Mouse (Mus musculus): ENCODE measurements around the gene 4930432K21Rik. TPM values are rescaled to one million over a fixed set of nuclear protein-coding genes. Genes with fewer than 3 reads are reported as not detected.

4930432K21Rik gene
- total RNA-seq, 2 experiments from 2014 or later = 0.50 to 1.1 TPM

DNA sequence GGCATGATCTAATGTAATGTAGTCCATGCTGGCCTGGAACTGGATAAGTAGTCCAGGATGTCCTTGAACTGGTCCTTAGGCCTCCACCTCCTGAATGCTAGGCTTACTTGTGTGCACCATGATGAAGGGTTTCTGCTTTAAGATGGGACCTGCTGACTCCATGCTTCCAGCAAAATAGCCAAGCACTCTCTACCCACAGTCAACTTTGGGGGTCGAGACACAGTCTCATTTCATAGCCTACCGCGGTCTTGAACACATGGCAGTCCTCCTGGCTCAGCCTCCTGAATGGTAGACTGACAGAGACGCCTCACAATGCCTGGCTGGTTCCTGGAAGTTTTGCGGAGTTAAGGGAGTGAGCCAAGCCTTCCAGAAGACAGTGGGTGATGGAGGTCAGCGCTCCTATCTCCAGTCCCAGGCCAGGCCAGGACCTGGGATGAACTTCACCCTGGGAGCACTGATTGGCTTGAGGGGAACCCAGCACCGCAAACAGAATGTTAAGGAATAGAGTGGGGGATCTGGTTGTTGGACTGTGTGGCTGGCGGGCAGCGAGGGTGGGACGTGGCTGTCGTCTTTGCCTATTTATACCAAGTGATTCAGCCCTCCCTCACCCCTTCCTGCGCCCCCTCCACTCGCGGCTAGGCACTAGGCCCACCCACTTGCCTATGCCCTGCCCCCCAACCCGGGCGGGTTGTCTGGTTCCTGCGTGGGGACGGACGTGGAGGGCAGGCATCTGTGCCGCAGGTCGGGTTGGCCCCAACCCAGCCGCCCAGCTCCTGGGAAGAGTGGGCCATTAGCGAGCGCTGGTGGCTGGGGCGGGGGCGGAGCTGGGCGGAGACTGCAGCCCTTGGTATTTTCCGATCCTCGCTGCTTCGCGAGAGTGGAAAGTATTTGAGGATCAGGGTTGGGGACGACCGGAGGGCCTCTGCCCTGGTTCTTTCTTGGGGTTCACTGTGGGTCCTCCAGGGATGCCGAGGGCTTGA lies 55.4 kb downstream of the 4930432K21Rik start:
- ATAC-seq (replicated peaks; ENCODE audit: low FRiP score, low TSS enrichment, poor library complexity, severe bottlenecking) = peak; percentile 28

DNA sequence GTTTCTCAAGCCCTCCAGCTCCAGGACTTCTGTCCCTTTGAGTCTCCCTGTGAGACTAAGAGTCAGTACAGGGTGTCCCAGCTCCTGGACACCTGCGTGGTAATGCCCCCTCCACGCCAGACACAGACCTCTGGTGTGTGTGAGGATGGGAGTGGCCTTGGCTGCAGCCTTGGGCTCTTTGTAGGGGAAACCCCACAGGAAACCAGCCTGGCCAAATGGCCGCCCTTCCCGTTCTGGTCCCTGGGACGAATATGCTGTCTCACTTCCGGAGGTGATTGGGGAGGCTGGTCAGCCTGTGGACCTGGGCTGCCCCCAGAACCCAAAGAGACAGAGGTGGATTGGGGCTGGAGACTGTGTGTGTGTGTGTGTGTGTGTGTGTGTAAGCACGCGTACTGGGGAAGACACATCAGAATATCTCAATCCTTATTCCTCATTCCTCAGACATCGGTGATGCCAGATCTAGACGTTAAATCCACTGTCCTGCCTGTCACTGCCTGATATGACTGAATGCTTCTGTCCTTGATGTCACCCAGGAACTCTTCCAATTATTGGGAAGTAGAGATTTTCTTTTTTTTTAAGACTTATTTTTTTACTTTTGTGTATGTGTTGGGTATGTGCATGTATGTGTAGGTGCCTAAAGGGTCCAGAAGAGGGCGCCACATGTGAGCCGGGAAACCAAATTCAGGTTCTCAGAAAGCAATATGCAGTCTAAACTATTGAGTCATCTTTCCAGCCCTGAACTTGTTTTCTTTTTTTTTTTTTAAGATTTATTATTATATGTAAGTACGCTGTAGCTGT lies 56.3 kb downstream of the 4930432K21Rik start:
- ATAC-seq (replicated peaks; ENCODE audit: low FRiP score, low TSS enrichment, poor library complexity, severe bottlenecking) = no peak

DNA sequence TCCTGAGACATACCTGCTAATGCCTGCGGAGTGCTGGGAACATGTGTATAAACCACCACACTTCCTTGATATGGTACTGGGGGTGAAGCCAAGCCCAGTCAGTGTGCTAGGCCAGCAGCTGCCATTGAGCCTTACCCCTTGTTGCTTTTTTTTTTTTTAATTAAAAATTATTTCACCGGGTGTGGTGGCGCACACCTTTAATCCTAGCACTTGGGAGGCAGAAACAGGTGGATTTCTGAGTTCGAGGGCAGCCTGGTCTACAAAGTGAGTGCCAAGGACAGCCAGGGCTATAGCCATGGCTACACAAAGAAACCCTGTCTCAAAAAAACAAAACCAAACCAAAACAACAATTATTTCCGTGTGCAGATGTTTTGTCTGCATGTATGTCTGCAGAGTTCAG lies 57.2 kb downstream of the 4930432K21Rik start:
- ATAC-seq (replicated peaks; ENCODE audit: low FRiP score, low TSS enrichment, poor library complexity, severe bottlenecking) = no peak

DNA sequence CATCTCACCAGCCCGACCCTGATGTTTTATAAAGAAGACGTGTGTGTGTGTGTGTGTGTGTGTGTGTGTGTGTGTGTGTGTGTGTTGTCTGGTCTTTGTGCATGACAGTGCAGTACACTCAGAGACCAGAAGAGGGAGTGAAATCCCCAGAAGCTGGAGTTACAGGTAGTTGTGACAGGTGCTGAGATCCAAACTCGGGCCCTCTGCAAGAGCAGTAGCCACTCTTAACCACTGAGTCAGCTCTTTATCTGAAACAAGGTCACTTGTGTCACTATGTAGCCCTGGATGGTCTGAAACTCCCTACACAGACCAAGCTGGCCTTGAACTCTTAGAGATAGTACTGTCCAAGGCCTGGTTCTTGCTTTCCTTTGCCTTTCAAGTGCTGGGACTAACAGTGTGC lies 58.8 kb downstream of the 4930432K21Rik start:
- ATAC-seq (replicated peaks; ENCODE audit: low FRiP score, low TSS enrichment, poor library complexity, severe bottlenecking) = no peak

DNA sequence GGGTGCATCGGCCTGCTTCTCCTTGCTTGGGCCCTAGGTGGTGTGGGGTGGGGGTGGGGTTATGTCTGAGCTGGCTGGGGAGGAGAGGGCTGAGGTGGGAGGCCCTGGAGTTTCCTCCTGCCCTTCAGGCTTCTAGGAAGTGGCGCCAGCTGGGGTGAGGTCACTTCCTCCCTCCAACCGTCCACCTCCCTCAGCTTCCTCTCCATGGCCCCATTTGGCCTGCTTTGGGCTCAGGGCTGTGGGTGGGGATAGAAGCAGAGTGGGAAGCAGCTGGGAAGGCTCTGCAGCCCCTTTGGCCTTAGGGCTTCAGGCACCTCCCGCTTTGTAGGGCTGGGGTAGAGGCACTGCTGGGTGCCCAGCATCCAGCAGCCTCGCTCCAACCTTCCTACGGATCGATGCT lies 60.0 kb downstream of the 4930432K21Rik start:
- no peak for ATAC-seq (replicated peaks; ENCODE audit: low FRiP score, low TSS enrichment, poor library complexity, severe bottlenecking)

DNA sequence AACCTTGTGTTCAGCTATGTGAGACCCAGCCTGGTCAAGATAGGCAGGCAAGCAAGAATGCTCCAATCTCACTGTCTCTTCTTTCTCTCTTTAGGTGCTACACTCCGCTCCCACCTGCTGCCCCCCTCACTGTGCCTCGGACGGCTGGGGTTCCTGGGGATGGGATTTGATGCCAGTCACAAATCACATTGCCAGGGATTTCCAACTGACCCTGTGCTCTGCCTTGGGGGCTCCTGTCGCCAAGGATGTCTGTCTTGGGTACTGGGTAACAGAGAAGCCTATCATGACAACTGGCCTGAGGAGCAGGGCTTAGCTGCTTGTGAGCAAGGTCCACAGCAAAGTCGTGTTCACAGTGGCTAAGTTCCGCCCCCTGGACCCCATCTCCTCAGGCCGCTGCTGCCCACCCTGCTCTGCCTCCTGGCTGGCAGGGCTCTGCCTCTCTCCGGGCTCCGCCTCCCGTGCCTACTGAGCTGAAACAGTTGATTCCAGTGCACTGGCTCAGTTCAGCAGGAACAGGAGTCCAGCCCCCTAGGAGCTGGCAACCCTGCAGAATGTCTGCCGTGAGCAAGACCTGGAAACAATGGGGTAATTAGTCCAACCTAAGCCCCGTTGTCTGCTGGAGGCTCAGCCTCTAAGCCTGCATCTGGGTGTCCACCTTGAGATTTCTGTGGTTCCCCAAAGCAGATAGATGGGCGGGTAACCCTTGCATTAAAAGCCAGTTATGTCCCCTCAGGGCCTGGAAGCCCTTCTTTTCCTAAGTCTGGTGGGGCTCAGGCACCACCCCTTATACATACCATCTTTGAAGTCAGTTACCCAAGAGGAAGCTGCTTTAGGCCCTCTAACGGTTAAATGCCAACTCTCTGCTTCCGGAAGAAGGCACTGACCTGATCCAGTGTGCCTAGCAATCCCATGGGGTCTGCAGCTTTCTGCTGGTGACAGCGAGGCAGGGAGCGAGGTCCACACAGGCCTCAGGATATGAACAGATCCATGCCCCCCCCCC lies 60.9 kb downstream of the 4930432K21Rik start:
- ATAC-seq (replicated peaks; ENCODE audit: low FRiP score, low TSS enrichment, poor library complexity, severe bottlenecking) = no peak

DNA sequence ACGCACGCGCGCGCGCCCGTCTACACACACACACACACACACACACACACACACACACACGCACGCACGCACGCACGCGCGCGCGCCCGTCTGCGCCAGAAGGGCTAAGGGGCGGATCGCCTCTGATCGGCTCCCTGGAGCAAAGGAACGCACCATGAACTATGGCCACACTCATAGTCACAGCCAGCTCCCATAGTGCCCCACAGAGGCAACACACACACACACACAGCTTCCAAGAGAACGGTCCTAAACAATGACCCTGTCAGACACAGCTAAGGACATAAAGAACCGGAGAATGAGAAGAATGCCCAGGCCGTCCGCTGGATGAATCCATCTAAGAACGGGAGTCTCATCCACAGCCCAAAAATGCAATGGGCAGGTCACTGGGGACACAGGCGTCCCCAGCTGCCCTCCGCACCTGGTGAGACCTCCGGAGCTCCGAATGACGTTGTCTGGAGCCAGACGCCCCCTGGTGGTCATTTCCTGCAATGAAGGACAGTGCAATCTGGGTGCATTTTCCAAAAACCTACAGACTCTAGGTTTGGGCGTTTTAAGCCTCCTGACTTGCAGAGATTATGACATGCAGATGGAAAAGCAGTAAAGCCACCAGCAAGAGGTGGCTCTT lies 62.5 kb downstream of the 4930432K21Rik start:
- ATAC-seq (replicated peaks; ENCODE audit: low FRiP score, low TSS enrichment, poor library complexity, severe bottlenecking) = peak; percentile 70

DNA sequence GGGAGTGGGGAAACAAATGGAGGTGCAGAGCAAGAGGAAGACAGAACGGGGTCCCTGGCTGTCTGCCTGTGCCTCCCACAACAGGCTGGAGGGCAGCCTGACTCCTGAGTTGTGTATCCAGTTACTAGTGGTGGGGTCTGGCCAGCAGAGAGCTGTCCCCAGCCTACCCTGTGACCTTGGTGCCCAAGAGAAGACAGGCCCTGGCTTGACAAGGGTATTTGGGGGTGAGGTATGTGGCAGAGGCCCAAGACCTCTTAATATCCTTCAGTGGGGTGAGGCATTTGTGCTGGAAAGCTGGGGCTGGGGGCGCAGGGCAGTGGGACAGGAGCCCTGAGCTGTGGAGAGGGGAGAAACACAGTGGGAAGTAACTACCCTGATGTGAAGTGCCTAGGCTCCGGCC lies 63.4 kb downstream of the 4930432K21Rik start:
- ATAC-seq (replicated peaks; ENCODE audit: low FRiP score, low TSS enrichment, poor library complexity, severe bottlenecking) = no peak

DNA sequence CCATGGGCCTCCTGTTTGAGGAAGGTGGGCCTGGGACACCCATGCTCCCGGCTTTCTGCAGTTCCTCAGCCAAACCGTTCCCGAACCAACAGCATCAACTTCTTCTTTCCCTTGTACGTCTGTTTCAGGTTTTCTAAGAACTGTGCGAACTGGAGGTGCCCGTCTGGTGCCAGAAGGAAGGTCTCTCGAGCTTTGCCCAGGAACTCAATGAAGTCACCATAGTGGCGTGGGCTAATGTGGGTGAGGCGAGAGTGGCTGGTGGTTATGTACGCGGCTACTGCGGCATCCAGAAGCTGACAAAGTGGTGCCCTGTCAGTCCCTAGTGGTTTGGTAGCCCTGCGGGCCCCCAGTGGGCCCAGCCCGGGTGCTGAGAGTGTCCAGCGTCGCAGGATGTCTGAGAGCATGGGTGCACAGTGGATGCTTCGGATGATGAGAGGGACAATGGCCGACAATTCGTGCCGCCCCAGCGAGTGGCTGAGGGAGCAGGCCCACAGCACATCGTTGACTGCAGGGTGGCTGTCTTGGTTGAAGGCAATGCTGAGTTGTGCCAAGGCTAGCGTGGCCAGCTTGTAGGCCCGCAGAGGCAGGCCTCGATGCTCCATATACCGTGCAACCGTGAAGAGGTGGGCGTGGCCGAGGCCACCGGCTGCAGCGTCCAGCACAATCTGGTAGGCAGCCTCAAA lies 64.2 kb downstream of the 4930432K21Rik start:
- no peak for ATAC-seq (replicated peaks; ENCODE audit: low FRiP score, low TSS enrichment, poor library complexity, severe bottlenecking)

DNA sequence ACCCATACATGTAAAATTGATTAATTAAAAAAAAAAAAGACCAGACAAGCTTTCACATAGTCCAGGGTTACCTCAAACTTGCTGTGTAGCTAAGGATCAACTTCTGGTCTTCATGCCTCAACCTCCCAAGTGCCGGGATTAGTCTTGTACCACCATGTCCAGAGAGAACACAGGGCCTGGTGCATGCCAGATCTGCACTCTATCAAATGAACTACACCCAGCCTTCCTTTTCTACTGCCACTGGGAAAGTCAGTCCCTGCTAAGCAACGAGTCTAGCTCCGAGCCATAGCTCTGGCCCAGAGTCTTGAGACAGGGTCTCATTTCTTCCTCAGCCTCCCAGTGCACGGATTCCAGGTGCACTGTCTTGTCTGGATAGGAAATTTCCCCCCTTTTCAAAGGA lies 65.5 kb downstream of the 4930432K21Rik start:
- ATAC-seq (replicated peaks; ENCODE audit: low FRiP score, low TSS enrichment, poor library complexity, severe bottlenecking) = no peak

DNA sequence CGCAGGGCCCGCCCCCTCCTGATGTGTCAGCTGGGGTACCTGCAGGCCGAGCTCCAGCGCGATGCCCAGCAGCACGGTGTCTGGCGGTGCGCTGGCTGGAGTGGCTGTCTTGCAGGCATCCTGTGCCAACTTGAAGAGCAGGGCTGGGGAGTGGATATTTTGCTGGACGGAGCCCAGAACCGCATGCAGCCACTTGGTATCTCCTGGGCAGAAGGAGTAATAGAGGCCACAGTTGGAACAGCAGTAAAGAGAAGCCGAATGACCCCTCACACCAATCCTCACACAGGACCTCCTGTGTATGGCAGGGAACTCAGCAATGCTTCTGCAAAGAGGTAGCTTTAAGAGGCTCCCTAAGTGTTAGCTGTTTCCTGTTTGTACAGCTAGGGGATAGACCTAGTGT lies 69.4 kb downstream of the 4930432K21Rik start:
- no peak for ATAC-seq (replicated peaks; ENCODE audit: low FRiP score, low TSS enrichment, poor library complexity, severe bottlenecking)

DNA sequence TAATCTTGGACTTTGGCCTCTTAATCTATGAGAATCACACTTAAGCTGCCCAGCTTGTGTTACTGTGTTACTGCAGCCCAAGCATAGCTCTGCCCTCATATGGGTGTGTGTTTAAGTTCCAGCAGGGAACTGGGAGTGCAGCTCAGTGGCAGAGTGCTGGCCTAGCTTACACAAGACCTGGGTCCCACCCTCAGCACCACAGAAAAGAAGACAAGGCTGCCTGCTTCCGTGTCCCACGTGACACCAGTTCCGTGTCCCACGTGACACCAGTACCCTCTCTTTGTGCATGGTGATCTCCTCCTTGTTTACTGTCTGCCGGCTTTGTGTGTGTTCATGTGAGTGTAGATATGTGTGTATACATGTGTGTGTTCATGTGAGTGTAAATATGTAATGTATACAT lies 70.3 kb downstream of the 4930432K21Rik start:
- ATAC-seq (replicated peaks; ENCODE audit: low FRiP score, low TSS enrichment, poor library complexity, severe bottlenecking) = no peak

DNA sequence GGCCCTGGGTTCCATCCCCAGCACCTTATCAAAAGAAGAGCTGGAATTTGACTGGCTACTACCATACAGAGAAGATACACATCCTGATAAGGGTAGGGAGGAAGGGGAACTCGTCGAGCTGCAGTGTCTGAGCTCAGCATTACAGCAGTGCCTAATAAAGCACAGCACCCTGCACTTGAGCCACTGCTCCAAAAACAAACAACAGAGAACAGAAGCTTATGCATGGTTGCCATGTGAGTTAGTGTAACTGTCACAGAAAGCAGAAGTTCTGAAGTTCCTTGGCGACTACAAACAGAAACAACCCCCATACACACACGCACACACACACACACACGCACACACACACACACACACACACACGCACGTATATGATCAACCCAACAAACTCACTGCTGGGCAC lies 72.3 kb downstream of the 4930432K21Rik start:
- no peak for ATAC-seq (replicated peaks; ENCODE audit: low FRiP score, low TSS enrichment, poor library complexity, severe bottlenecking)

Other genes starting within 250 kb of the 4930432K21Rik start
- gene Adgrl1, start 247.9 kb upstream of the 4930432K21Rik start, total RNA-seq (2014; fragmentation: Nextera tagmentation) = 25.2 and 28.8 TPM in 2 replicates
- gene Adgrl1, start 247.9 kb upstream of the 4930432K21Rik start, total RNA-seq (2017) = 7.9 and 13.2 TPM in 2 replicates
- not detected in 2 replicates for gene Gm10644, start 192.8 kb upstream of the 4930432K21Rik start, total RNA-seq (2014; fragmentation: Nextera tagmentation)
- gene Gm10644, start 192.8 kb upstream of the 4930432K21Rik start, total RNA-seq (2017) = not detected in 2 replicates
- 48.9 and 64.6 TPM in 2 replicates for gene Asf1b, start 192.5 kb upstream of the 4930432K21Rik start, total RNA-seq (2014; fragmentation: Nextera tagmentation)
- 18.5 and 36.5 TPM in 2 replicates for gene Asf1b, start 192.5 kb upstream of the 4930432K21Rik start, total RNA-seq (2017)
- gene Prkaca, start 175.0 kb upstream of the 4930432K21Rik start, total RNA-seq (2014; fragmentation: Nextera tagmentation) = 35.2 and 49.4 TPM in 2 replicates
- 22.1 and 31.1 TPM in 2 replicates for gene Prkaca, start 175.0 kb upstream of the 4930432K21Rik start, total RNA-seq (2017)
- gene Samd1, start 150.4 kb upstream of the 4930432K21Rik start, total RNA-seq (2014; fragmentation: Nextera tagmentation) = 103 and 123 TPM in 2 replicates
- gene Samd1, start 150.4 kb upstream of the 4930432K21Rik start, total RNA-seq (2017) = 57.4 and 79.8 TPM in 2 replicates
- gene 1700067K01Rik, start 146.5 kb upstream of the 4930432K21Rik start, total RNA-seq (2014; fragmentation: Nextera tagmentation) = 1.4 and 2.3 TPM in 2 replicates
- gene 1700067K01Rik, start 146.5 kb upstream of the 4930432K21Rik start, total RNA-seq (2017) = 0.76 and 2.3 TPM in 2 replicates
- not detected in 2 replicates for gene 2210011C24Rik, start 135.9 kb upstream of the 4930432K21Rik start, total RNA-seq (2014; fragmentation: Nextera tagmentation)
- gene 2210011C24Rik, start 135.9 kb upstream of the 4930432K21Rik start, total RNA-seq (2017) = not detected in 2 replicates
- gene Palm3, start 126.6 kb upstream of the 4930432K21Rik start, total RNA-seq (2014; fragmentation: Nextera tagmentation) = not detected in 2 replicates
- 0.30 TPM in 1 of 2 replicates, not detected in the other for gene Palm3, start 126.6 kb upstream of the 4930432K21Rik start, total RNA-seq (2017)
- gene Il27ra, start 105.4 kb upstream of the 4930432K21Rik start, total RNA-seq (2014; fragmentation: Nextera tagmentation) = 16.0 and 24.2 TPM in 2 replicates
- gene Il27ra, start 105.4 kb upstream of the 4930432K21Rik start, total RNA-seq (2017) = 4.5 TPM in 2 replicates
- not detected in 2 replicates for gene Rln3, start 103.0 kb upstream of the 4930432K21Rik start, total RNA-seq (2014; fragmentation: Nextera tagmentation)
- not detected in 2 replicates for gene Rln3, start 103.0 kb upstream of the 4930432K21Rik start, total RNA-seq (2017)
- gene Gm10643, start 82.9 kb upstream of the 4930432K21Rik start, total RNA-seq (2014; fragmentation: Nextera tagmentation) = 3.3 TPM in 1 of 2 replicates, not detected in the other
- 1.6 and 4.2 TPM in 2 replicates for gene Gm10643, start 82.9 kb upstream of the 4930432K21Rik start, total RNA-seq (2017)
- 10.2 and 11.9 TPM in 2 replicates for gene Rfx1, start 81.2 kb upstream of the 4930432K21Rik start, total RNA-seq (2014; fragmentation: Nextera tagmentation)
- 2.1 and 3.7 TPM in 2 replicates for gene Rfx1, start 81.2 kb upstream of the 4930432K21Rik start, total RNA-seq (2017)
- gene Dcaf15, start 43.3 kb upstream of the 4930432K21Rik start, total RNA-seq (2014; fragmentation: Nextera tagmentation) = 27.0 and 27.3 TPM in 2 replicates
- gene Dcaf15, start 43.3 kb upstream of the 4930432K21Rik start, total RNA-seq (2017) = 14.1 and 16.3 TPM in 2 replicates
- 0.79 TPM in 1 of 2 replicates, not detected in the other for gene Podnl1, start 22.0 kb upstream of the 4930432K21Rik start, total RNA-seq (2014; fragmentation: Nextera tagmentation)
- 0.14 TPM in 1 of 2 replicates, not detected in the other for gene Podnl1, start 22.0 kb upstream of the 4930432K21Rik start, total RNA-seq (2017)
- gene Cc2d1a, start 89 bp upstream of the 4930432K21Rik start, total RNA-seq (2014; fragmentation: Nextera tagmentation) = 8.6 and 10.7 TPM in 2 replicates
- 3.2 and 6.9 TPM in 2 replicates for gene Cc2d1a, start 89 bp upstream of the 4930432K21Rik start, total RNA-seq (2017)
- 2.9 and 5.0 TPM in 2 replicates for gene Nanos3, start 37.2 kb downstream of the 4930432K21Rik start, total RNA-seq (2014; fragmentation: Nextera tagmentation)
- gene Nanos3, start 37.2 kb downstream of the 4930432K21Rik start, total RNA-seq (2017) = not detected in 2 replicates
- gene Zswim4, start 89.0 kb downstream of the 4930432K21Rik start, total RNA-seq (2014; fragmentation: Nextera tagmentation) = 2.8 and 4.8 TPM in 2 replicates
- gene Zswim4, start 89.0 kb downstream of the 4930432K21Rik start, total RNA-seq (2017) = 3.3 and 3.7 TPM in 2 replicates
- 122 and 195 TPM in 2 replicates for gene D8Ertd738e, start 101.7 kb downstream of the 4930432K21Rik start, total RNA-seq (2014; fragmentation: Nextera tagmentation)
- gene D8Ertd738e, start 101.7 kb downstream of the 4930432K21Rik start, total RNA-seq (2017) = 63.7 and 94.8 TPM in 2 replicates
- gene Mri1, start 109.3 kb downstream of the 4930432K21Rik start, total RNA-seq (2014; fragmentation: Nextera tagmentation) = 36.7 and 51.9 TPM in 2 replicates
- 19.1 and 19.3 TPM in 2 replicates for gene Mri1, start 109.3 kb downstream of the 4930432K21Rik start, total RNA-seq (2017)
- gene Ccdc130, start 122.4 kb downstream of the 4930432K21Rik start, total RNA-seq (2014; fragmentation: Nextera tagmentation) = 18.0 and 20.9 TPM in 2 replicates
- 9.5 and 12.7 TPM in 2 replicates for gene Ccdc130, start 122.4 kb downstream of the 4930432K21Rik start, total RNA-seq (2017)
- gene Cacna1a, start 240.4 kb downstream of the 4930432K21Rik start, total RNA-seq (2014; fragmentation: Nextera tagmentation) = 0.42 and 0.54 TPM in 2 replicates
- gene Cacna1a, start 240.4 kb downstream of the 4930432K21Rik start, total RNA-seq (2017) = 0.19 and 7.6 TPM in 2 replicates